Mouse (Mus musculus): ENCODE results near the gene Lonp1.

- TF ChIP-seq POLR2A (IDR thresholded peaks at IDR 0.05; ENCODE audit: insufficient read length, low read depth) (peak; percentile 0), CEBPB (IDR thresholded peaks at IDR 0.05; ENCODE audit: insufficient read depth, poor library complexity, severe bottlenecking) (no peak), TCF12 (IDR thresholded peaks at IDR 0.05; ENCODE audit: insufficient read depth, poor library complexity, severe bottlenecking) (no peak), MAX (IDR thresholded peaks at IDR 0.05; ENCODE audit: low read depth) (no peak), POLR2AphosphoS2 (IDR thresholded peaks at IDR 0.05; ENCODE audit: insufficient read length, low read depth) (no peak), USF1 (IDR thresholded peaks at IDR 0.05; ENCODE audit: low read depth) (no peak)
Measured at GRCm38 (mm10) chr17:56585171-56585821, 41.4 kb downstream of the Lonp1 start.
